Mouse (Mus musculus): ENCODE results near the gene Padi1.
A peak's percentile ranks its signal among the peaks of the same experiment; 100 is the strongest.

Gene Padi1

DNA sequence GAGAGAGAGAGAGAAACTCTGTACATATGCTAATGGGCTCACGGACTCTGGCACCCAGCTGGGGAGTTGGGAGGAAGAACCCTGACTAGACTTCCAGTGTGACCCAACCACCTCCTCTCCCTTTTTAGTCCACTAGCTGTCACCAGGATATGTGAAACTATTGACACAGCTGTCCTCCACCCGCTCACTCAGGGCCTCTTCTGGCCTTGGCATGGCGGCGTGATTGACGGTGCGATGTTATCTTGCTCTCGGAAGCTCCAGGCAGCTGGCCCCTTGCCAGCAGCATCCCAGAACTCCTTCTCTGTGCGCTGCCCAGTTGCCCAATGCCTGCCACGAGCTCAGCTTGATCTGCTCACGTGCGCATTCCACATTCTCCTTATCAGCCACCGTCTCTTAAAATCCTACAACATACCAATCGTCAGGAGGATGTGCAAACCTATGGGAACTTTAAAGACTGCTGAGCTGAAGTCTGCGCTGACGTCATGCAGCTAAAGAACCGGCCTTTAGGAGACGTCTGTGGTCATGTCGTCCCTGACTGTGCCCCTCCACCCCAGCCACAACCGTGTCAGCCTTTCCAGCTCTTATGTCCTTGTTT is 65.7 kb downstream of the Padi1 start:
- no peak for DNase-seq

DNA sequence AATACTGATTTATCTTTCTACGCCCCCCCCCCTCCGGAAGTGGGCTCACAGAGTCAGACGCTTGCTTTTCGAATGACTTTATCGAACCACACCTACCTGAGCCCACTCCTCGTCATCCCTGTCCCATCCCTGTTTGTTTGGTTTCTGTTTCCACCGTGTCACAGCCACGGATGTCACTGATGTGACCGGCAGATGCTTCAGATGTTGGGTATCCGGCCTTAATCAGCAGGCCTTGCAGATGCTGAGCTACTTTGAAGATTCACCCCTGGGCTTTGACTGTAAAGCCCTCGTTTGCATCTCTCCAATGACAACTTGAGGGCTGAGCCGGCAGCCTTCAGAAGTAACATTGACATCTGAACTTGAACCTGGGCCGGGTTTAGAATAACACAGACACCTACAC is 69.0 kb downstream of the Padi1 start:
- DNase-seq = no peak

DNA sequence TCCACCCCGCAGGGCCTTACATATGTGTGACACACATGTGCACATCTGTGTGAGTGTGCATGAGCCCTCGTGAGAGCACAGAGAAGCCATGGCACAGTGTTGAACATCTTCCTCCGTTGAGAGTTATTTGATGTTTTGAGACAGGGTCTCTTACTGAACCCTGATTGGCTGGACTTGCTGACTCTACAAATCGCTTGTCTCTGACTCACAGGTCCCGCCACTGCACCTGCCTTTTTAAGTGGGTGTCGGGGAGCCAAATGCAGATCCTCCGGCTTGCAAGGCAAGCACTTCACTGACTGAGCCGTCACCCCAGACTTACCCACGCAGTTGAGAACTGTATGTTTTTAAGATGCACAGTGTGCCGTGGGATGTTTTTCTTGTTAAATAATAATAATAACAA is 69.7 kb downstream of the Padi1 start:
- no peak for DNase-seq

DNA sequence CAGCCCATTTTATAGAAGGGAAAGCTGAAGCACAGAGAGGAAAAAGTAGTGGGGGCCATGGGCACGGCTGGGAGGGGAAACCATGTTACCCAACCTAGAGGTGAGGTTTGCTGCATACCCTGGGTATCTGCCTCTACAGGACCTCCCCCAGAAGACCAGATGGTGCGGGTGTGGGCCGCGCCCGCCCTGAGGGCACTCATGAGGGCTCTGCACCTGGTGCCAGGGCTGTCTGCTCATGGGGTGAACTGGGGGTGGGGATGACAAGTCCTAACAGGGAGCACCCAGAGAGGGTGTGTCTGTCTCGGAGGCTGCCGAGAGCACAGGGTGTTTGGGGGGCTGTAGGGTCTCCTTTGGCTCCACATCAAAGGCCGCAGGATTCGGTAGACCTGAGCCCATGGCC is 70.7 kb downstream of the Padi1 start:
- DNase-seq = no peak

DNA sequence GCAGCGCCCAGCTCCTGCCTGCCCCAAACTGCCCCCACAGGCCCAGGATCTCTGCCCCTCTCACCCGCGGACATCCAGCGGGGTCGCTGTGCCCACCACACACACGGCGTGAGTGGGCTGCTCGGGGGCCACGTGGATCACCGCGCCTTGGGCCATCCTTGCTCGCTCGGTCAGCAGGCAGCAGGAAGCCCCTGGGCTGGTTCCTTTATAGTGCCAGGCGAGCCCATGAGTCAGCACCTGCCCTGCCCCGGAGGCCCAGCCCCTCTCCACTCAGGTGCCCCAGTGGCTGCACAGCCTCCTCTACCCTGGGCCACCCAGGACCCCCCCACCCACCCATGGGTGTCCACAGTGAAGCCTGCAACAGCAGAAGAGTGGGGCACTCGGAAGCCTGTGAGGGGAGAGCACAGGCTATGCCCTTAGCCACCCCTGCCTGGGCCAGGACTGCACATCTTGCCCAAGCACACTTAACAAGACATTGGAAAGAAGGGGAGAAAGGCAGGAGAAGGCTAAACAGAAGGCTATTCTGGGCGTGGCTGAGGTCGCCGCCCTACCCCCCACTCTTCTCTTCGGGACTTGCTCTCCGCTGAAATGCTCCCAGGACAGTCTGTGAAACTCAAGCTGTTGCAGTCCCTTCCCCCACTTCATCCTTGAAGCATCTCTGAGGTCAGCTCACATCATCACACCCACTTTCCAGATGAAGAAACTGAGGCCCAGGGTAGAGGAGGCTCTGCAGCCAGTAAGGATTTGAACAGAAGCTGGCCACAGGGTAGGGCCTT is 71.4 kb downstream of the Padi1 start, which contains the start of gene Padi4:
Padi4 (minus strand) TSS at position 212 of the 776 bp plus-strand sequence.
- no peak for DNase-seq

DNA sequence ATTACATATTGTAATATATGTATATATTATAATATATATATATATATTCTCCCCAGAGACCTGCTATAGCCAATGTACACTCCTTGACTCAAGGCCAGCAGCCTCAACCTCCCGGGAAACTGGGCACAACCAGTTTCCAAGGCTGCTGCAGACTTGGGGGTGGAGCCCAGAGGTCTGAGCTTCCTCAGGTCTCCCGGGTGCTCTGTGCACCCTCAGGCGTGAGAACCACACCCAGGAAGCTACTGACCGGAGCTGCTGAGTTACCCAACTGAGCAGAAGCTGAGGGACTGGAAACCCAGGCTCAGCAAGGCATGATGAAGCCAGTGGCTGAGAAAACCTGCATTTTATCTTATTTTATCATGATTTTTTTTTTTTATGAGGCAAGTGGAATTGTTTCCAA is 74.5 kb downstream of the Padi1 start:
- no peak for DNase-seq

DNA sequence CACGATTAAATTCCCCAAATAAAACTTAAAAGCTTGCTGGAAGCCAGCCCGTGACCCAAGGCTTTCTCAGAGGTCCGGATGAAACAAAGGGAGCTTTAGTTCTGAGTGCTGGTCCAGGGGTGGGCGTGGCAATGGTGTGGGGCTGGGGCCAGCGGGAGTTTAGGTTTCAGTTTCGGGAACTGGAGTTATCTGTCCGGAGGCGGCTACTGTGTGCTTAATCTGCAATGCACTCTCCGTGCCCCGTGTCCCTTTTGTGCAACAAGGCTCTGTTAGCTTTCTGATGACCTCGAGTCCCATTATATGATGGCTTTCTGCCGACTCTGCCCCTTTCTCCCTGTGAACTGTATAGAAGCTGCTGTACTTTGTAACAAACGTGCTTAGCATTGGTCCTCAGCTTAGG is 75.1 kb downstream of the Padi1 start:
- DNase-seq = no peak

DNA sequence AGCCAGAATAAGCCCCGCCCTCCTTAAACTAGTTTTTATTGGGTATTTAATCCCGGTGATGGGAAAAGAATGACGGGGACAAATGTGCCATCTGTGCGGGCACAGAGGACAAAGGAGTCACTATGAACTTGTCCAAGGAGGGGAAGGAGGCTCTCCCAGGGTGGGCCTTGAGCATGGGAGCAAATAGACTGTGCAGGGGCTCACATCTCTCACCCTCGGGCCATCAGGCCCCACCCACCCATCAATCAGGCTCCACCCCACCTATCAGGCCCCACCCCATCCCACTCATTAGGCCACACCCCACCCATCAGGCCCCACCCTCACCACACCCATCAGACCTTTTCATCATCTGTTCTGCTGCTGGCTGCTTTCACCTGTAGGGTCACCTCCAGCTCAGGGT is 76.6 kb downstream of the Padi1 start:
- DNase-seq = no peak

DNA sequence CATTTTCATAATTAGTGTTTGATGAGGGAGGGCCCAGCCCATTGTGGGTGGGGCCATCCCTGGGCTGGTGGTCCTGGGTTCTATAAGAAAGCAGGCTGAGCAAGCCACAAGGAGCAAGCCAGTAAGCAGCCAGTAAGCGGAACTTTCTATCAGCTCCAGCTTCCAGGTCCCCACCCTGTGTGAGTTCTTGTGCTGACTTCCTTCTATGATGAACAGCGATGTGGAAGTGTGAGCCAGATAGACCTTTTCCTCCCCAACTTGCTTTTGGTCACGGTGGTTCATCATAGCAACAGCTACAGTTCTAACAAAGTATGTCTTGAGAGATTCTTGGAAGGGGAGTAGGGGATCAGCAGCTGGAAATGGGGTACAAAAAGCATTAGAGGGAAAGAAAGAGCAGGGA is 79.6 kb downstream of the Padi1 start:
- DNase-seq = no peak

DNA sequence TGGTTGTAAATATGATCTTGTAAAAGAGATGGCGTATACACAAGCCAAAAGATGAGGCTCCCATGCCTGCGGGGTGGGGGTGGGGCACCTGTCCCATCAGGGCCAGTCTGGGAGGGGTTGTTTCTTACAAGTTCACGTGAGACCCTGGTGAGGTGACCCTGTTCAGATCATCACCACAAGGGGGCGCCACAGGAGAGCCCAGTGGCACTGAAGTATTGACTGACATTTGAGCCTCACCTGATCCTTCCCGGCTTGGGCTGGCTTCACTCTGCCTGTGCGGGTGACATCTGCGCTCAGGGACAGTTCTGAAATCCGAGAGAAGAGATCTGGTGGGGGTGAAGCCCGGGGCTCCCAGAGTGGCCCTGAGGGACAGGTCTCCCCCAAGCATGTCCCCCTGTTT is 82.4 kb downstream of the Padi1 start:
- peak; percentile 30 for DNase-seq
